Mouse (Mus musculus) kidney, postnatal 36 days (tissue): ENCODE measurements around the gene Pgk1.

Experiments used
- DNase-seq, 2 experiments: peaks; one replicate each; pipeline ENCODE4 v3.0.0; 2021 to 2022; ENCODE audit warnings: mixed read lengths in 2 of 2

Pgk1 gene

GRCm38 (mm10) chrX:106219171-106220032 lies 32.5 kb downstream of the Pgk1 start:
- DNase-seq: peak; percentile 70 to 83

- no peak for DNase-seq
Measured at GRCm38 (mm10) chrX:106221058-106221457, 34.2 kb downstream of the Pgk1 start, which contains the start of gene Taf9b. Gene Taf9b (minus strand): TSS chrX:106221158.
